Mouse (Mus musculus) thymus, postnatal 25 days (tissue): ENCODE measurements around the gene Ccp110.

Experiments used
- DNase-seq: peaks from one replicate; pipeline ENCODE4 v3.0.0; 2022

Ccp110 gene

DNA sequence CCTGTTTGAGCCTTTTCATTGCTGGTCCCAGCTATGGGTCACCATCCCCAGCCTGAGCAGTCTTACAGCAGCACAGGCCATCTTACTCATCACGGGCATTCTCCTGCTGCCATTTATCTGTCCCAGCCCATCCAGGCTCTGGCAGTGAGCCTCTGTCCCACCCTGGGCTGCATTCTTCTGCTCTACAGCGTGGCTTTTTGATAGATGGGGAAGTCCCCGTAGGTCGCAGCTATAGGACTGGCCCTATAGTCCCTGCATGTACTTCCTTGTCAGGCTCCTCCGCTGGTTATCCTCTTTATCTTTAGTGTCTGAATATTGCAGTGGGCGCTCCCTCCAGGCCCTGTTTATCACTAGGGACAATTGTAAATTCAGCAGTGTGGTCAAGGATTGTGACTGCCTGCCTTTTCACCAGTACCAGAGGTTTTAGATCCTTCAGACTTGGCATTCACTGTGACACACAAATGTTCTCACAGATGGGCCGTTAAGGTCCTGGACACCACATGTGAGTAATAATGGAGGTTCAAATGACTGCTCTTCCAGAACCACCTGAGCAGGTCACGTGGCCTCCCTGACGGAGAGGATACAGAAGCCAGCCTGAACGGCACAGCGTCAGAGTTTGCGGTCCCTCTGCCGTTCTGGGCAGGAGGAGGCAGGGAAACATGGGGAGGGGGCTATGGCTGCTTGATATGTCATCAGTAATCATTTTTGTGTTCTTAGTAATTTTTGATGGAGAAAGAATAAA, 16.7 kb downstream of the Ccp110 start:
- DNase-seq, result no peak

DNA sequence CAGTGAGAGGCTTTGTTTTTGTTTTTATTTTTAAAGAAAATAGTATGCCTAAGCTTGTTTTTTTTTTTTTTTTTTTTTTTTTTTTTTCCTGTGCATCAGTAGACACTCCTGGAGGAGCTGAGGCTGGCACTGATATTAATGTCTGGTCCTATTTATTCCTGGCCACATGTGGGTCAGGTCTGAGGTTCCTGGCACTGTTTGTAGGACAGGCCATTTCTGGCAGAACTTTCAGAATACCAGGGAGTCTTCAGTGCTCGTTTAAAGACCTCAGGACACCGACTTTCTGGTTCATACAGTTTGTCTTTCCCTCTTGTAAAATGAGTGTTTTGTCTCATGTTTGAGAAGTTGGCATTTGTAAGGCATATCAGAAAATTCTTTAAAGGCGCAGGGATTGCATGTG, 19.4 kb downstream of the Ccp110 start:
- DNase-seq, result no peak

DNA sequence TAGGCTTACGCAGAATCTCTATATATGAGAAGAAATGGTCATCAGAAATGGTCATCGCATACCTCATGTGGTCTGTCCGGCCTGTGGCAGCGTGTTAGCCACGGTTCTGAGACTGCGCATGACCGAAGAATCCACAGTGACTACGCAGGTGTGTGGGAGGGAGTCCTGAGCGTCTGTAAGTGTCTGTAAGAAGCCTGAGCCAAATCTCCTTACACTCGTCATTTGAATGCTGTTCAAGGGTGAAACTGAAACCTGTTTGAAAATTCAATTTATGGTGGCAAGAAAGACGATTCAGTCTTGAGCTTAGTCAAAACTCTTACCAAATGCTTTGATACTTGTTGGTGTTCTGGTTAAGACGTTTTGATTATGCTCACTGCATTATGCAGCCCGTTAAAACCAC, 20.9 kb downstream of the Ccp110 start:
- no peak for DNase-seq

DNA sequence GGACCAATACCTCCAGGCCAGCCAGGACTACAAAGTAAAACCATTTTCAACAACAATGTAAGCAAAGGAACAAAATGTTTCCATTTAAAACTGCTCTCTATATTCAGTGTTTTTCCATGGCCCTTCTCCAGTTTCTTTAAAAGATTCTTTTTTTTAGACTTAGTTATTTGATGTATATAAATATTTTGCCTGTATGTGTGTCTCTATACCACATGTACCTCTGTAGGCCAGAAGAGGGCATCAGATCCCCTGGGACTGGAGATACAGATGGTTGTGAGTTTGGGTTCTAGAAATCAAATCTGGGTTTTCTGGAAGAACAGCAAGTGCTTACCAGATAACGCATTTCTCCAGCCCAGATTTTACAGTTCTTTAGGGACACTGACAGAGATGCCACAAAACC, 26.4 kb downstream of the Ccp110 start:
- DNase-seq, result no peak

DNA sequence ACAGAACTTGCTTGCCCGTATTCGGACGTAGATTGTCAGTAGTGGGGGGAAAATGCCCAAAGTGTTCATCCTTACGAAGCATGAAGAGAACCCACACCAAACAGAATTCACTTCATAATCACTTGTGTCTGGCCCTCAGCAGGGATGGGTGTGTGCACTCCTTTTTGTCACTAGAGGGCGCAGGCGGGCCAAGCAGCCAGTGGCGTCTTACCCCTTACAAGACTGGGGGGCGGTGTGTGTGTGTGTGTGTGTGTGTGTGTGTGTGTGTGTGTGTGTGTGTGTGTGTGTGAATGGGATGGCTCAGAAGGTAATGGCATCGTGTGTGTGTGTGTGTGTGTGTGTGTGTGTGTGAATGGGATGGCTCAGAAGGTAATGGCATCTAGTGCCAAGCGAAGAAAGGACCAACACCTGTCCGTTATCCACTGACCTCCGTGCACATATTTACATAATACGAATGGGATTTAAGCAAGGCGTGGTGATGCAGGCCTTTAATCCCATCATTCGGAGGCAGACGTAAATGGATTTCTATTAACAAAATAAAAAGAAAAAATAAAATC, 27.7 kb downstream of the Ccp110 start, which contains the start of gene Vps35l:
Gene Vps35l (plus strand): TSS at position 252 of the 557 bp plus-strand sequence.
- peak; percentile 85 for DNase-seq

DNA sequence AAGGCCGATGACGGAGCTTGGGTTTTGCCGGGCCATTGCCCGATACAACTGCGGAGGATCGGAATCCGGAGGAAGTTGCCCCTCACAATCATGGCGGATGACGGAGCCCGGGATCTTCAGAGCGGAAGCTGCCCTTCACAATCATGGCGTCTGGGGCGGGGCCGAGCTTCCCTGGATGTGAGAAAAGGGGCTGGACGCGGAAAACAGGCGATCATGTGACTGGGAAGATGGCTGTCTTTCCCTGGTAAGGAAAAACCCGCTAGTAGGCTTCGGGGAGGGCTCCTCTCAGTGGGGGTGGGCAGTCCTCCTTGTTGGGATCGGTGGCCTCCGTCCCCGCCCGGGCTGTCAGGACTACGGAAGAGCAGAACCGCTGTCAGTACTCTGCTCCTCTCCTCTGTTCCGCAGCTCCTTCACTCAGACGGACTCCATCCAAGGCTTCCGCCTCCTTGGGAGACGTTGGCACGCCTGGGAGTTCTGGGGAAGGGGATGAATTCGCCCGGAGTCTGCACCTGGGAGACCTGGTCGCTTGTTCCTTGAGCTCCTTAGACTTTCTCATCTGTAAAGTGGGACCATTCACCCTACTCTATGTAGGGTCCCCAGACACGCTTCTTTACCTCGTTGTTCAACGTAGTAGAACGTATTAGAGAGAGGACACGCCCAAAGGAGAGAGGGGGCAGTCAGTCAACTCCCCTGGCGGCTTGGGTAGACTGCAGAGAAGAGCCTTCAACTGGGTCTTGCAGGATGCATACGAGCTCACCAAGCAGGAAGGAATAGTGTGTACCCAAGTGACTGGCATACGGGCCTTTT, 28.4 kb downstream of the Ccp110 start:
- DNase-seq, result peak; percentile 94

DNA sequence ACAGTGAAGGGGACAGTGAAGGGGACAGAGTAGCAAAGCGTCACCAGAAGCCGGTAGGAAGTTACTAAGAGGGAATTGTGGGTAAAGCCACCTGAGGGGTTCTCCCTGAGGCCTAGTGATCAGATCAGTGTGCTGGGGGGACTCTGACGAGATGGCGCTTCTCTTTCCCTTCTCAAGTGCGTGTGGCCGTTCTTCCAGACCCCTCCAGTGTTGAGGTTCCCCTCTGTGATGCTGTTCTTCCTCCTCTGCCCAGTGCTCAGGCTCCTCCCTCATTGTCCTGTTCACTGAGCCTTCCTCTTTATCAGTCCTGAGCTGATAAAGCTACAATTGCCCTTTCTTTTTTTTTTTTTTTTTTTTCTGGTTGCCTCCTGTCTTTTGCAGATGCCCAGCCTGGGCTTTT, 29.9 kb downstream of the Ccp110 start:
- no peak for DNase-seq

DNA sequence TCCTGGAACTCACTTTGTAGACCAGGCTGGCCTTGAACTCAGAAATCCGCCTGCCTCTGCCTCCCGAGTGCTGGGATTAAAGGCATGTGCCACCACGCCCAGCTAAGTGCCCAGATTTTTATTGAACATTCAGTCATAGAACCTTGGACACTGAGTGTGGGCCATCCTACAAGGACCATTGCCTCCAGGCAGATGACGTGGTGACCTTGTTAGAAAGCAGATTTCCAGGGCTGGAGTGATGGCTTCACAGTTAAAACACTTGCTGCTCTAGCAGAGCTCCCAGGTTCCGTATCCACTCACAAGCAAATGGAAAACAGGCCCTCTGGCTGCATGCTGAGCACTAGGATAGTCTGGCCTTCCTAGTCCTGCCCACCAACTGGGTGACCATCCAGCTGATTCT, 32.4 kb downstream of the Ccp110 start:
- no peak for DNase-seq

DNA sequence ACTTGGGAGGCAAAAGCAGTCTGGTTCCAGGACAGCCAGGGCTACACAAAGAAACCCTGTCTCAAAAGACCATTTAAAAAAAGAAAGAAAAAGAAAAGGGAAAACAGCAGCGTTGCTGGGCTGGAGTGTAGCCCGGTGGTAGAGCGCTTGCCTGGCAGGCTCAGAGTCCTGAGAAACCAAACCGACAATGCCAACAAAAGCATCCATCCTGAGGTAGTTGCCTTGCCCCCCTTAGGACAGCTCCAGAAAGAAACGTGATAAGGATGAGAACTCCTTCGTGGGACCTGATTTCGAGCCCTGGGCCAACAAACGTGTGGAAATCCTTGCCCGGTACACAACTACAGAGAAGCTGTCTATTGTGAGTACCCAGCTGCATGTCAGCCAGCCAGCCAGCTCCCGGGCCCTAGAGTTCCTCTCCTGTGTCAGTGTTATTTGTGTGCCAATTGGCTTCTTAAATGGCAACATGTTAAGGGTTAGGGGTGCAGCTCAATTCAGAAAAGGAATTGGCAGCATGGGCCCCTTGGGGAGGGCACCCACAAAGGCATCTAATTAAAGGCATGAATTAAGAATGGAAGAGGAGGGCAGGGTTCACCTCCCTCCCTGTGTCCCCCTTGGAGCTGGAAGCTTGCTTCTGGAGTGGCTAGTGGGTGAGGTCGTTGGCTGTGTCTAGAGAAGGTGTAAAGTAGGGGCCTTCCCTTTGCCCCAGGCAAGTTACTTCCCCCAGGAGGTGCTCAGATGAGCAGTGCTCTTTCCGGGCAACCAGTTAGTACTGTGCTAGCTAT, 35.7 kb downstream of the Ccp110 start:
- DNase-seq, result no peak

DNA sequence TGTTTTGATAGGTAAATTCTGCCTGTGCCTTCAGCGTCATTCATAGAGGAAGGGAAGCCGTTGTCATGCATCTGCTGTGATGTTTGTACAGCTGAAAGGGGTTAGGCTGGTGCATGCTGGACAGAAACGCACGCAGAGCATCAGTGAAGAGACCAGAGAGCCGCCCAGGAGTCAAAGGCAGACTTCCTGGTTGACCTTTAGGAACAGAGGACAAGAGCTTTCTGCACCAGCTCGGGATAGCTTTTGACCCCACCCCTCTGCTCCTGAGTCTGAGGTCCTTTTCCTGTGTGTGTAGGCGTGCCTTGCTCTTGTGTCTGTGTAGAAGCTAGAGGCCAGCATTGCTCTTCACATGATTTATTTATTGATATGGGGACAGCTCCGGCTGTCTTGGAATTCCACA, 37.4 kb downstream of the Ccp110 start:
- no peak for DNase-seq

DNA sequence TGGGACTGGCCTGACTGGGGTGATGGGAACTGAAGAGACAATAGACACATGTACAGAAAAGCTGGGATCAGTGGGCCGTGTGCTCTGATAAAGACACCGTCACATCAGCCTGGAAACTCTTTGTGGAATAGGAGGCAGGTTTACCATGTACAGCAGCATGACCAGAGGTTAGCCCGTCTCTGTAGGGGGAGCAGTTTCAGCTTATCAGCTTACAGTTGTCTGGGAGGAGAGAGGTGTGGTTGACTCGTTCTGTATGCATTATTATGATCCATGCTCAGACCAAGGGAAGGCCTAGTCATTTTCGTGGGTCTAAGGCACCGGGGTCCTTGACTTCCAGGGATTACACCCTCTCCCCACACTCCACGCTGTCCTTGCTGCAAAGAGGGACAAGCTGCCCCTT, 39.3 kb downstream of the Ccp110 start:
- no peak for DNase-seq

DNA sequence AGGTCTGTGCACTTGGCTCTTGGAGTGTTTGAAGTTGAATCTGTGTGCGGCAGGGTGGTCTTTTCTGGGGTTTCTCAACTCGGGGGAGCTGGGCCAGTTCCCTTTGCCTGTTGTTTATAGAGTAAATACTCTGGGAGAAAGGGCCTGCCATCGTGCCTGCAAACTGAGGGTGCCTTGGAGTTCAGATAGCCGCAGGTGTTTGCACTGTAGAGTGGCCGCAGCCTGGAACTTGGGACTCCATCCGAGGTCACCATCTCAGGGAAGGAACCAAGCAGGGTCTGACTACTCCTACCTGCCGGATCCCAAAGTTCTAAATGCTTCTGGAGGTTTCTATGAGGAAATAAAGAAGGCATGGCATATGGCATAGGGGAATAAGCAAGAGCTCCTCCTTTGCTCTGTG, 43.4 kb downstream of the Ccp110 start:
- DNase-seq, result no peak

DNA sequence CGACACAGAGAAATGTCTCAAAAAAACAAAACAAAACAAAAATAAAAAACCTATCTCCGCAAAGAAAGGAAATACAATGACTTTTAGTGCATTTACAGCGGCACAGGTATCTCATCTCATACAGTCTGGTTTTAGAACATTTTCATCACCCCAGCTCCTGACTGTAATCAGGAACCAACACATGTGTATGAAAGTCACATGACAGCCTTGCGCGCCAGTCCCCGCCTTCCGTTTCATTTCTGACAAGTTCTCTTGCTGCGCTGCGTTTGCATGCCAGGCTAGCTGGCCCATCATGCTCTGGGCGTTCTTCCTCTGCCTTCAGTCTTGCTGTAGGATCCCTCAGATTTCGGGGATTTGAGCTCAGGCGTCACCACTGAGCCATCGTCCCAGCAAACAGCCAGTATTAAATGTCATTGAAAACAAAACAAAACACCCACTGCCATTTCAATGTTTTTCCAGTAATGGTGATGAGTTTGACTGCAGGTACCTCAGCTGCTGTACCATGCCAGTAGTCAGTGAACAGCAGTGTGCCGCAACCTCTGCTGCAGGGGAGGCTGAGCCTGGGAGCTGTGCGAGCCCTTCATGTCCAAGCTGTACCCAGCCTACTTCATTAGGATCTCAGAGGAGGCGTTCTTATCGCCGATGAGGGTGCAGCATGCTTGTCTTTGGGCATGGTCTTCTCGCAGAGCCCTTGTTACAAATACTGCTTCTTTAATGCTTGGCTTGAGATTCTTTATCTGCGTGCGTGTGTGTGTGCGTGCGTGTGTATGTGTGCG, 44.3 kb downstream of the Ccp110 start:
- no peak for DNase-seq

DNA sequence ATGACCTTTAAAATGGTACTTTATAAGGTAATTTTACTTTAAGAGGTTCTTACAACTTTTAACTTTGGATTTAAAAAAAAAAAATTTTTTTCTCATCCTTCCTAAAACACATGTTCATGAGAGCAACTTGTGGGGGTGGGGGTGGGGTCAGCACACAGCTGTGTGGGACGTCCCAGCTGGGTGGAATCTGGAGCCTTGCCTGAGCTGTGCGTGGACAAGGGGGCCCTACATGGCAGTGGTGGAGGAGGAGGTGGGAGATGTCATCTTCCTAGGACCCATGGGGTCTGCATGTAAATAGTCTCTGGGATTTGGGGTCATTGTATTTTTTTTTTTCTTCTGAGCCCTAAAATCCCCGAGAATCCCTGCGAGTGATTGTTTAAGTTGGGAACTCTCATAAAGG, 46.0 kb downstream of the Ccp110 start:
- no peak for DNase-seq

DNA sequence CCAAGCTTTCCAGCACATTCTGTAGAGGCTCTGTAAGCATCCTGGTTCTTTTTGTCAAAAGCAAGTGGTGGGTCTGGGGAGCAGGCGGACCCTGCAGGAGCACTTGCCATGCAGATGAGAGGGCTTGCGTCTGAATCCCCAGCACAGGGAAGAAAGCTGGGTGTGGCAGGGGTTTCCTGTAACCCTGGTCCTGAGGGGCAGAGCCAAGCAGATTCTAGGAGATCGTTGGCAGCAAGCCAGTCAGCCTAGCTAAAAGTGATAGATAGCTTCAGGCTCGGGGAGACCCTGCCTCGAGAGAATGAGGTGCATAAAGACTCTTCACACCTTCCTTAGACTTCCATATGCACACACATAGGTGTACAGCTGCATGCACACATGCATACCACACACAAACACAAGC, 47.0 kb downstream of the Ccp110 start:
- DNase-seq, result no peak

DNA sequence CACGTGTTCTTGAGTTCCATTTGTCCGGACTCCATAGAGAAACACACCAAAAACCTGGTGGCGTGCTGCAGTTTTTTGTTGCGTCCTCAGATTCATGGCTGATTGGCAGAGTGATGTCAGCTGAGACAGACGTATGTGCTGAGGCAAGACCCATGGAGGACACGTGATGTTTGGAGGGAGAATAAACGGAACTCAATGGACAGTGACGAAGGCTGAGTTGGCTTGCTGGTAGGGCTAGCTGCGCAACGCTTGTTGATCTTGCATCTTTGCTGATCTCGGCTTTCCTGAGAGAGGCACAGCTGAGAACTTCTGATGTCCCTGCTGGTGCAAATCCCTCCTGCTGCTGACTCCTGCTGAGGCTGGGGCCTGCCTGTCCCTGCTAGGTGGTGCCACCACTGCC, 51.6 kb downstream of the Ccp110 start:
- DNase-seq, result no peak

DNA sequence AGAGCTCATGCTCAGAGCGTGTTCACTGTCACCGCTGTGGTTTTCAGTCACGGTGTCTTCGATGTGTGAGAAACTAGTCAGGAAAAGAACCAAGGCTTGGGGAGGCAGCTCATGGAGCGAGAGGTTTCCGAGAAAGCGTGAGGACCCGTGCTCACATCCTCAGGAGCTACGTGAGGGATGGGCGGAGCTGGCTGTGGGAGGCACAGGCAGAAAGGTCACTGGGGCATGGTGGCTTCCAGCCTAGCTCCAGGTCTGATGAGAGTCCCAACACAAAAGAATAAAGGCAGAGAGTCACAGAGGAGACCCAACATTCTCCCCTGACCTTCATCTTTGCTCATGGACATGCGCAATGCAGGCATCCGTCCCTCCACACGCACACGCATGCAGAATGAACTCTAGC, 52.4 kb downstream of the Ccp110 start:
- DNase-seq, result no peak

DNA sequence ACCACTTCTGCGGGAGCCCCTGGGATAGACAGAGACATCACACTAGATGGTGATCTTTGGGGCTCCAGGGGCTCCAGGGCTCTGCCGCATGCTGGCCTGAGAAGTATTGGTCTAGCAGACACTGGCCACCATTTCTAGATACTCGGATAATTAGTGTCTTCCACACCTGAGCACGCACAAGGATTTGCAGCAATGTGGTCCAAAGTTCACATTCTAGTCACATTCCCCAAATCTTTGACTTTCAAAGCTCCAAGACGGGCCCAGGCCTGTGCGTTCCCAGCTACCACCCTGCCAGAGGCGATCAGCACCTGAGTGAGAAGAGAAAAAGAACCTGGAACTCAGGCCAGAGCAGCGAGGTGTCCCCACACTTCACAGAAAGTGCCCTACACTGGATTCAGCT, 53.3 kb downstream of the Ccp110 start:
- DNase-seq, result no peak

DNA sequence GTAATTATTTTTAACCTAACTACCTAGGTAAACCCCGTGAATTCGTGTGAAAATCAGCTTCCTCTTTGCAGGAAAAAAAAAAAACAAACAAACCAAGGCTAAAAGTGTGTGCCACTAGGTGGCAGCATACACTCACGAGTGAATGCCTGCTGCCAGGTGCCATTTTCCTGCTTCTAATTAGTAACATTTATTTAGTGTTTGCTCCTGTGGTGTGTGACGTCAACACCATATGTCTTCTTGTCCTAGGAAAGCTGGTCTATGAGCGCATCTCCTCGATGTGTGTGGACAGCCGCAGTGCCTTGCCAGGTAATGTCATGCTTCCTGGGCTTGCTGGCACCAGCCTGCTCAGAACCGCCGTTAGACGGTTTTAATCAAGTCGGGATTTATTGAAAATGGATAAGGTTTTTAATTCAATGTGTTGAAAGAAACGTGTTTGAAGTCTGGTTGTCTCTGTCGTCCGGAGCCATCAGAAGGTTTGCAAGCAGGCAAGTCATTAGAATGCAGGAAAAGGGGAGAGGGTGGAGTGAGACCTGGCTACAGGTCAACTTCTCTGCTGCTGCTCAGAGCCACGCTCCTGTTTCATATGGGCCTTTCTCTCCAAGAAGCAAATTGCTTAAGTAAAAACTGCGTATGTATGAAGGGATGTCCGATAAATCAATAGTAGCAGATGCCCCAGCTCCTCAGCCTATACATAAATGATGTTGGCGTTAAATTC, 53.9 kb downstream of the Ccp110 start:
- DNase-seq, result peak; percentile 48

DNA sequence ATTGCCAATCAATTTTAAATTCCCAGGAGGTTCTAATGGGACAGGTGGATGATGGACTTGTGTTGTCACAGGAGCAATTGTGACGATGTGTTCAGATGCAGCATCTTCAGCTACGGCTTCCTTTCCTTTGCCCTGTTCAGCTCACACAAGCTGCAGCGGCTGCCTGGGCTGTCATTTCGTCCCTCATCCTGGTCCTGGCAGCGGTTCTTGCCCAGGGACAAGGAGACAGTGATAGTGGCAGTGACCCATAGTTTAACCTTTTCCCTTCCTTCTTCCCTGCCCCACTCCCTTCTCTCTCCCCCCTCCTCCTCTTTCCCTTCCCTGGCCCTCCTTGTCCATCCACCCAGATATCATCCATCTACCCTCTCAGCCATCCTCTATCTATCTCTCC, 54.5 kb downstream of the Ccp110 start:
- no peak for DNase-seq

DNA sequence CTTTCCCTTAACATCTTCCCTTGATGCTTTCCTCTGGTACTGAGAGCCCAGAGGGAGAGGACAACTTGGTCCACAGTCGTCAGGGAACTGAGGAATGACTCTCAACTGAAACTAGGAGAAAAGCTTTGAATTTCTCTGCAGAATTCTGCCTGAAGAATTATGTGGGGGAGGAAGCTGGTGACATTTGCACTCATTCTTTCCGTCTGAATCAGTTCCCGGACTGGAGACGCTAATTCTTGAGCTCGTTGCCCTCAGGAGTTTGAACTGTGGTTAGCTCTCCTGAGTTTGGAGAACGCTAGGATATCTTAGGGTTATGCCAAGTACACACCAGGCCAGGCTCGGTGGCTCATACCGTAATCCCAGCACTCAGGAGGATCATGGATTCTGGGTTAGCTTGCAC, 56.9 kb downstream of the Ccp110 start:
- DNase-seq, result no peak

DNA sequence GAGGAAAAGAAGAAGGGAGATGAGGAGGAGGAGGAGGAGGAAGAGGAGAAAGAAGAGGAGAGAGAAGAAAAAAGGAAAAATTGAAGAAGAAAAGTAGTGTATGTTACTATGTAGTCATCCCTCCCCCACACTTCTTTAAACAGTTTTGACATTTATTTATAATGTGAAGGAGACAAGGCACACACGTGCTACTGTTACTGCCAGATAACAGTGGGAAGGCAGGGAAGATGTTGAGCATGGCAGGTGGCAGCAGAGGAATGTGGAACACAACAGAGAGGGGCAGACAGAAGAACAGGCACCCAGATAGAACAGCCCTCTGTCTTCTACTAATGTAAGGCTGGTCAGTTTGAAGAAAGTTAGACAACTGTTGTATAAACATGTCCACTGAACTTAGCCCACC, 57.3 kb downstream of the Ccp110 start:
- DNase-seq, result no peak
